Mouse (Mus musculus): ENCODE measurements around the gene Ddc. TPM values are rescaled to one million over a fixed set of nuclear protein-coding genes. Genes with fewer than 3 reads are reported as not detected.

Ddc gene
- total RNA-seq, 2 experiments from 2014 or later = 3.9 TPM; not detected in 1

GRCm38 (mm10) chr11:11922106-11922505 is 24.2 kb upstream of the Ddc start:
- ATAC-seq (replicated peaks; ENCODE audit: low FRiP score, low TSS enrichment, poor library complexity, severe bottlenecking) = no peak

GRCm38 (mm10) chr11:11907703-11908413 is 9.9 kb upstream of the Ddc start:
- no peak for ATAC-seq (replicated peaks; ENCODE audit: low FRiP score, low TSS enrichment, poor library complexity, severe bottlenecking)

DNA sequence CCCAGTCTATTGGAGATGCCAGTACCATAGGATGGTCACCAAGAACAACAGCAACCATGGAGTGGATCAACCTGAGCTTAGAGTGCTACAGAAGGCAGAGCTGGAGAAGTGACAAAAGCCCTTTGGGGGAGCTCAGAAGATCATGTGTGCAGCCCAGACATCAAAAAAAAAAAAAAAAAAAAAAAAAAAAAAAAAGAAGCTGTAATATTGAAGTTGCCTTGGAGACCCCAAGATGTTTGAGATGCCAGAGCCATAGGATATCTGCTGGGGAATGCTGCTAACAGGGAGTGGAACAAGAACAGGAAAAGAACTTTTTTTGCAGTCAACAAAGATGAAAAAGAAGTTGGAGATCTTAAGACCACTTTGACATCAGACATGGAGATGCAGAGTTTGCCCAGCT is 7.6 kb upstream of the Ddc start:
- no peak for ATAC-seq (replicated peaks; ENCODE audit: low FRiP score, low TSS enrichment, poor library complexity, severe bottlenecking)

- no peak for ATAC-seq (replicated peaks; ENCODE audit: low FRiP score, low TSS enrichment, poor library complexity, severe bottlenecking)
Observed at GRCm38 (mm10) chr11:11904995-11905394, 7.1 kb upstream of the Ddc start.

GRCm38 (mm10) chr11:11901509-11901908 is 3.6 kb upstream of the Ddc start:
- ATAC-seq (replicated peaks; ENCODE audit: low FRiP score, low TSS enrichment, poor library complexity, severe bottlenecking) = peak; percentile 77

DNA sequence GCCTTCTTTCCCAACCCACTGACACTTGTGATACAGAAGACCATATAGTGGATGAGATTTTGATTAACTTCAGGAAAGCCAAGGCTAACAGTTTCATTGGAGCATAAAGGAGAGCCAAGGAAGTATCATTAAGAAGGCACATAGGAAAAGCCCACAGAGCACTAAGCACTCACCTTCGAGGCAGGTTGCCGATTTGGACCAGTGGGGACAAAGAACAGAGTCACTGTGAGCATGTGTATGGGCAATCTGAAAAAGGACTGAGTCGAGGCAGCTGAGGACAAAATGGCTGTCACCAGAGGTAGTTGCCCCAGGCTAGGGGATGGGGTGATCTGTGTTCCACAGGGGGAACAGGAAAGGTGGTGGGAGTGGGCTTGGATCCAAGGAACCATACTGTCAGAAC is 552 bp upstream of the Ddc start:
- no peak for ATAC-seq (replicated peaks; ENCODE audit: low FRiP score, low TSS enrichment, poor library complexity, severe bottlenecking)

DNA sequence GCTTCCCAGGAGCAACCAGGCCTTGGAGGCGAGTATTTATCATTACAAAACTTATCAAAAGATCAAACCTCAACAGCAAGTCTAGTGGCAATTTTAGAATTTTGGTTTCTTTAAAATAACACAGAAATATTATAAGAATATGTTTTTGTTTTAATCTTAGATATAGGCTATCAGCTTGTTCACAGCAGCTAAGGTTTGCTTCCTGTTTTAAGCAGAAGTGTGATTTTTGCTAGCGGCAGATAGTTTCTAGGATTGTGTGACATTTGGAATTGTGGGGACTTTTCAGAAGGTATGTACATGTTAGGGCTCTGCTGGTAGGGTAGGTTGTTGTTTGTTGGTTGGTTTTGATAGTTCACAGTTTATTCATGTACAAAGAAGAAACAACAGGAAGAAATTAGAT is 2.5 kb downstream of the Ddc start:
- ATAC-seq (replicated peaks; ENCODE audit: low FRiP score, low TSS enrichment, poor library complexity, severe bottlenecking) = no peak

GRCm38 (mm10) chr11:11893769-11894168 is 4.2 kb downstream of the Ddc start:
- no peak for ATAC-seq (replicated peaks; ENCODE audit: low FRiP score, low TSS enrichment, poor library complexity, severe bottlenecking)

DNA sequence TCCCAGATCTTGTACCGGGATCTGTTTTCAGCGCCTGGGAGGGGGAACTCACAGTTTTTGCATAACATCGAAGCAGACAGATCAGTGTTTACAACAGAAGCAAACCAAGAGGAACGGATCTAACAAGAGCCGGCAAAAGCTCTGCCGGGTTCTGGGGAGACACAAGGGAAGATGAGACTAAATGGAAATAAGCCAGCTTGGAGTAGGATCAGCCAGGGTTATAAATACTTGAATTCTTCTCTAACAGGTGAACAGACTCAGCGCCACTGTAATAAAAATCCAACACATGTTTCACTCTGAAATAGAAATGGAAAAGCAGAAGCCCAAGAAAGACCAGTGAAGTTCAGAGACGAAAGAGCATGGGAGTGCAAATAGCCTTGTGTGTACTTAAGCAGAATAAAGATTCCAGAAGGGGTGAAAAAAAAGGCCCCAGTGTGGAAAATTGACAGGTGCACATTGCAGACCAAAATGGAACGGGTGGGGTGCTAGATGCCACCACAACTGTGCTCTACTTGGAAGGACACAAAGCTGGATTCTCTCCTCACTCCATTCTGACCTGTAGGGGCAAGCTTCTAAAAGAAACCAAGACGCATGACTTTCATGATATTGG is 4.8 kb downstream of the Ddc start:
- no peak for ATAC-seq (replicated peaks; ENCODE audit: low FRiP score, low TSS enrichment, poor library complexity, severe bottlenecking)

- no peak for ATAC-seq (replicated peaks; ENCODE audit: low FRiP score, low TSS enrichment, poor library complexity, severe bottlenecking)
Observed at GRCm38 (mm10) chr11:11891832-11892231, 6.1 kb downstream of the Ddc start.

- ATAC-seq (replicated peaks; ENCODE audit: low FRiP score, low TSS enrichment, poor library complexity, severe bottlenecking) = no peak
Observed at GRCm38 (mm10) chr11:11890139-11890741, 7.7 kb downstream of the Ddc start.

GRCm38 (mm10) chr11:11888727-11889126 is 9.2 kb downstream of the Ddc start:
- no peak for ATAC-seq (replicated peaks; ENCODE audit: low FRiP score, low TSS enrichment, poor library complexity, severe bottlenecking)

DNA sequence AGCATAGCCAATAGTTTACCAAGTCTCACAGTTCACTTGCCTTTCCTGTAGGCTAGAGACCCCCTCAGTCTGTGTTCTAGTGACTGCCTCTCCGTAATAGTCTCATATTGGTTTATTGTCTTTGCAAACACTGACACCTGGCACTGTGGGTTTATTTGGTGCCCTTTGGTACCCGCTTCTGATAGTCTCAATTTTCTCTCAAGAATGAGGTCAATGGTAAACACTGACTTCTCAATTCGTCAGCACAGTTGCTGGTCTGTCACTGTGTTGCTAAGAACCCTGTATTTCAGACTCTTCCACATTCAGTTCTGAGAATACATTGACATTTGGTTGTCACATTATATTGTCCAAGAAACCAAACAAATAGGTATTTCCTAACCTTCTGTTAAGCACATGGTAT is 9.9 kb downstream of the Ddc start:
- ATAC-seq (replicated peaks; ENCODE audit: low FRiP score, low TSS enrichment, poor library complexity, severe bottlenecking) = no peak

DNA sequence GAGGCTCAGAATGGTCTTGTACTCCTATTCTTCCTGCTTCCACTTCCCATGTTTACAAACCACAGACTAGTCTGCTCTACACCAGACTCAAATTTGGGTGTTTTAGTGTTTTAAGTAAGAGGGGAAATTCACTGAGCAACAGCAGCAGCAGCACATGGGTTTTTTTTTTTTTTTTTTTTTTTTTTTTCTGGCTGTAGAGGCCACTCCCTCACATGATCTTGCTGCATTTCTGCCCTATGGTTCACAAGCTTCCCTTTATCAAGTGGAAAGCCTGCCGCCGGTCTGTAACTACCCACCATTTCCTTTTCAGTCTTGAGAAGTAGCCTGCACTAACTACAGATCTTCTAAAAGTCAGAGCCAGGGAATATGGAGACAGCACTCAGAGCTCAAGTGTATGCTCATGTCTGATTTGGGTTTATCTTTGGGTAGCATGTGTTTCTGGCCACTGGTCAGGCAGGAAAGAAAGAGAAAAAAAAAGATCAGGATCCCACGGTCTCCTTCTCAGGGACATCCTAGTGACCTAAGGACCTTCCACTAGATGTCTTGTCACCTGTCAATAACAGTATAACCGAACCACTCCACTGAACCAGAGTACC is 11.4 kb downstream of the Ddc start:
- ATAC-seq (replicated peaks; ENCODE audit: low FRiP score, low TSS enrichment, poor library complexity, severe bottlenecking) = peak; percentile 43; the same call in 1 of the 2 replicates

DNA sequence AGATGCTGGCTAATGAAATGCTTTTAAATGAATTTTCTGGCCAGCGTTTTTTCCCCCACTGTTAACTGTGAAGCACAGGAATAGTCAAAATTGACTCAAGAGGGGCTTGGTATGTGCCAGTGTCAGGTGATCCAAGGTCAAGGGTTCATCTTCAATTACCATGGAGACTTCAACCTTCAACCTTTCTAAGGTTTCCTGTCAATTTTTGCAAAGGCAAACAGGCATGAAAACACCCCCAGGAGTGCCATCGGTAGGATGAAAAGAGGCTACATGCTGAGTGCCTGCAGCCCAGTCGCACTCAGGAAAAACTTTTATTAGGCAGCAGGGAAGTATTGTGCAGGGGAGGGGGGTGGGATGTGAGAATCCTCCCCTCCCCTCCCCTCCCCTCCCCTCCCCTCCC is 12.0 kb downstream of the Ddc start:
- ATAC-seq (replicated peaks; ENCODE audit: low FRiP score, low TSS enrichment, poor library complexity, severe bottlenecking) = no peak

GRCm38 (mm10) chr11:11885246-11885643 is 12.7 kb downstream of the Ddc start:
- ATAC-seq (replicated peaks; ENCODE audit: low FRiP score, low TSS enrichment, poor library complexity, severe bottlenecking) = peak; percentile 78

GRCm38 (mm10) chr11:11884533-11885245 is 13.3 kb downstream of the Ddc start:
- ATAC-seq (replicated peaks; ENCODE audit: low FRiP score, low TSS enrichment, poor library complexity, severe bottlenecking) = peak; percentile 84

GRCm38 (mm10) chr11:11881783-11882155 is 16.2 kb downstream of the Ddc start:
- ATAC-seq (replicated peaks; ENCODE audit: low FRiP score, low TSS enrichment, poor library complexity, severe bottlenecking) = no peak

DNA sequence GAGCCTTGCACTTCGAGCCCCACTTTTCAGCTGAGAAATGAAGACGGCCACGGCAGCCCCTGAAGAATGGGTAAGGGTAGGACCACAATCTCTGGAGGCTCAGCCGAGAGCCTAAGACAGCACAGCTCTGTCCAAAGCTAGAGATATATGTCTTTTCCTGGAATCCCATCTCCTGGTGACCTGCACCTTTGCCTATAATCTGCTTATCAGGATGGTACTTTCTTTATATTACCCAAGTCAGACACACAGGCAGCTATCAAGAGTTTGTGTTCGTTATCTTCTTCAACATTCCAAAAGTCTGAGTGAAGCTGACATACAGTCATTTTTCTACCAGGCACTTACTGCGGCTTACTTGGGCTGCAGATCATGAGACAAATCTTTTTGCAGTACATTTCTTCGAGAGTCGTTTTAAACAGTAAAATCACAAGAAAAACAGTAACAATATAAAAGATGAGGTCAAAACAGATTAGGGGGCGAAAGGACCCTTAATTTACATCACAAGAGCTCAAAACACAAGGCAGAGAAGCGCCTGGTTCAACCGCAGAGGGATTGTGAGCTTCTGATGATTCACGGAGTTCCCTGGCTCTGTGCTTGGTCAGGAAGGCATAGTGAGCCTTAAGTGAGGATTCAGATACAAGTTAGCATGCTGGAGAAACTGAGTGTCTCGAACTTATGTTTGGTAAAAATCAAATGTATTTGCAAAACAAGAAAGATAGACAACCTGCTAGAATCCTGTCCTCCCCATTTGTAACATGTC is 16.7 kb downstream of the Ddc start:
- ATAC-seq (replicated peaks; ENCODE audit: low FRiP score, low TSS enrichment, poor library complexity, severe bottlenecking) = no peak
